Mouse (Mus musculus): ENCODE measurements at regions not wholly inside any gene's neighbourhood (a gene's known extent, or its start where the extent isn't known, plus 50 kb on each side); places are given as distances from the start of the nearest gene placed in this dataset.

- TF ChIP-seq CTCF (IDR thresholded peaks at IDR 0.05; ENCODE audit: low read depth) (no peak), EP300 (IDR thresholded peaks at IDR 0.05; ENCODE audit: low read depth) (no peak)
Measured at GRCm38 (mm10) chr2:71629301-71630142, 83.0 kb upstream of the Dlx2 start.

Data from liver, postnatal 0 days (tissue).